Mouse (Mus musculus) bone marrow, adult 2 months (tissue): ENCODE results near the gene Cdcp2.

Source experiments
- CTCF ChIP-seq: fragments of 200-500 bp; IDR thresholded peaks from 2 replicates; pipeline ENCODE4 v1.5.1; 2011; ENCODE audit warnings: low read length, control low read depth; ENCODE audit not compliant: control insufficient read depth, insufficient read depth
- POLR2A ChIP-seq: fragments of 200-500 bp; IDR thresholded peaks from 2 replicates; pipeline ENCODE4 v1.6.1; 2011; ENCODE audit warnings: low read depth, mild to moderate bottlenecking, control low read depth, low read length, borderline replicate concordance; ENCODE audit not compliant: control insufficient read depth

GRCm38 (mm10) chr4:107083126-107083525 is 13.6 kb upstream of the Cdcp2 start:
- TF ChIP-seq POLR2A (no peak), CTCF (no peak)
